Mouse (Mus musculus) olfactory bulb, adult 2 months (tissue): ENCODE measurements around the gene Cacna1f. TPM values are rescaled to one million over a fixed set of nuclear protein-coding genes. Genes with fewer than 3 reads are reported as not detected.

Experiments
- H3K27ac ChIP-seq: fragments of 200-500 bp; 2 replicates; pipeline ENCODE4 v1.5.1; 2012; ENCODE audit warnings: low read depth, low read length; ENCODE audit not compliant: insufficient read depth
- H3K4me1 ChIP-seq: fragments of 200-500 bp; 2 replicates; pipeline ENCODE4 v1.6.1; 2012; ENCODE audit warnings: low read length; ENCODE audit not compliant: control insufficient read depth, insufficient read depth
- H3K4me3 ChIP-seq: fragments of 200-500 bp; 2 replicates; pipeline ENCODE4 v1.5.1; 2012; ENCODE audit warnings: mild to moderate bottlenecking, low read depth, low read length, moderate library complexity; ENCODE audit not compliant: insufficient read depth
- CTCF ChIP-seq: fragments of 200-500 bp; IDR thresholded peaks from 2 replicates; pipeline ENCODE4 v1.5.1; 2012; ENCODE audit warnings: low read depth, mild to moderate bottlenecking, low read length, moderate library complexity; ENCODE audit not compliant: insufficient read depth
- POLR2A ChIP-seq: fragments of 200-500 bp; IDR thresholded peaks from 2 replicates; pipeline ENCODE4 v1.6.1; 2012; ENCODE audit warnings: mild to moderate bottlenecking, low read depth, low read length, moderate library complexity; ENCODE audit not compliant: insufficient read depth
- WGBS: fragments of 180-500 bp; shearing (Covaris S2); methylation state at CpG from one replicate; pipeline ENCODE4 v1.1.7; 2018; 5-methylcytosine and 5-hydroxymethylcytosine counted together
- polyA plus RNA-seq: library from polyadenylated mRNA; stranded (reverse); fragments of >200 nt; gene quantifications from 2 replicates; pipeline ENCODE4 v1.2.4, GENCODE M21; 2012; ENCODE audit warnings: low replicate concordance; ENCODE audit not compliant: missing spikeins, insufficient read depth, insufficient read length

Cacna1f gene
- not detected in 2 replicates for polyA plus RNA-seq

GRCm38 (mm10) chrX:7606783-7607182, at the start of gene Cacna1f:
Gene Cacna1f, plus strand, starts transcription at chrX:7607083.
- 74% methylated on average over 6 of the region's 6 CpGs for WGBS
- TF ChIP-seq POLR2A (no peak), CTCF (no peak)
- Histone ChIP-seq H3K4me1 (peaks cover 10% of the 10 kb centered on the region), H3K4me3 (no peak within 1 kb of the TSS), H3K27ac (no peak within 1 kb of the TSS)

- H3K27ac ChIP-seq: no peak overlapping the region
- no peak overlapping the region for H3K4me3 ChIP-seq
- TF ChIP-seq CTCF (no peak), POLR2A (no peak)
- whole genome bisulfite sequencing: 40% methylated on average over 2 of the region's 2 CpGs
- no peaks in the 10 kb centered on the region for H3K4me1 ChIP-seq
These were observed 43.8 kb upstream of the Cacna1f start for GRCm38 (mm10) chrX:7563076-7563475.

- Histone ChIP-seq H3K4me3 (no peak overlapping the region), H3K27ac (no peak overlapping the region), H3K4me1 (peaks cover 7% of the 10 kb centered on the region; the same call in 1 of the 2 replicates)
- TF ChIP-seq CTCF (no peak), POLR2A (no peak)
- WGBS: 85% methylated on average over 6 of the region's 6 CpGs
These were observed 40.5 kb upstream of the Cacna1f start for GRCm38 (mm10) chrX:7566352-7566751.

GRCm38 (mm10) chrX:7567491-7567890, 39.4 kb upstream of the Cacna1f start:
- WGBS: 63% methylated on average over 9 of the region's 9 CpGs
- Histone ChIP-seq H3K4me3 (no peak overlapping the region), H3K4me1 (peaks cover 9% of the 10 kb centered on the region), H3K27ac (no peak overlapping the region)
- no peak for TF ChIP-seq CTCF
- no peak for TF ChIP-seq POLR2A

GRCm38 (mm10) chrX:7570481-7571175, 36.3 kb upstream of the Cacna1f start:
- Histone ChIP-seq H3K4me1 (peaks cover 20% of the 10 kb centered on the region), H3K27ac (no peak overlapping the region), H3K4me3 (no peak overlapping the region)
- WGBS: 40% methylated on average over 7 of the region's 7 CpGs
- TF ChIP-seq CTCF: no peak
- TF ChIP-seq POLR2A: no peak

- no peak overlapping the region for H3K4me3 ChIP-seq
- no peak overlapping the region for H3K27ac ChIP-seq
- TF ChIP-seq POLR2A (no peak), CTCF (no peak)
- WGBS: 90% methylated on average over 9 of the region's 9 CpGs
- H3K4me1 ChIP-seq: peaks cover 20% of the 10 kb centered on the region
These were observed 35.2 kb upstream of the Cacna1f start for GRCm38 (mm10) chrX:7571565-7572136.

GRCm38 (mm10) chrX:7572466-7572865, 34.4 kb upstream of the Cacna1f start:
- no peak overlapping the region for H3K27ac ChIP-seq
- no peak for TF ChIP-seq POLR2A
- no peak for TF ChIP-seq CTCF
- H3K4me3 ChIP-seq: no peak overlapping the region
- 91% methylated on average over 10 of the region's 10 CpGs for WGBS
- H3K4me1 ChIP-seq: peaks cover 20% of the 10 kb centered on the region

- H3K4me3 ChIP-seq: peak within 1 kb of the TSS; percentile 92
- H3K27ac ChIP-seq: peak within 1 kb of the TSS; percentile 99
- H3K4me1 ChIP-seq: peaks cover 20% of the 10 kb centered on the region
- WGBS: 23% methylated on average over 70 of the region's 72 CpGs
- TF ChIP-seq CTCF: no peak
- no peak for TF ChIP-seq POLR2A
These were observed 33.5 kb upstream of the Cacna1f start, which contains the start of gene Foxp3 for GRCm38 (mm10) chrX:7573176-7574086. Gene Foxp3, plus strand, starts transcription at chrX:7573644.
